Mouse (Mus musculus) heart, adult 2 months (tissue): ENCODE measurements around the gene Slc35g3. TPM values are rescaled to one million over a fixed set of nuclear protein-coding genes. Genes with fewer than 3 reads are reported as not detected.

Source experiments
- DNase-seq, 2 experiments: peaks; one replicate each; pipeline ENCODE4 v3.0.0; 2021
- H3K27ac ChIP-seq: fragments of 200-600 bp; 2 replicates; pipeline ENCODE4 v1.8.1; 2022
- H3K27me3 ChIP-seq: fragments of 200-500 bp; 2 replicates; pipeline ENCODE4 v1.6.1; 2012; ENCODE audit warnings: mild to moderate bottlenecking, low read length, inconsistent platforms, mixed read lengths; ENCODE audit not compliant: control insufficient read depth, insufficient read depth
- H3K36me3 ChIP-seq: fragments of 200-500 bp; 2 replicates; pipeline ENCODE4 v1.6.1; 2012; ENCODE audit warnings: low read length, inconsistent platforms; ENCODE audit not compliant: control insufficient read depth, insufficient read depth
- H3K4me1 ChIP-seq: fragments of 200-500 bp; 2 replicates; pipeline ENCODE4 v1.6.1; 2011; ENCODE audit warnings: low read length; ENCODE audit not compliant: control insufficient read depth, insufficient read depth
- H3K4me3 ChIP-seq: fragments of 200-600 bp; 2 replicates; pipeline ENCODE4 v1.8.1; 2022
- H3K79me2 ChIP-seq: fragments of 200-500 bp; replicated peaks from 2 replicates; pipeline ENCODE4 v1.6.1; 2012; ENCODE audit warnings: mild to moderate bottlenecking, inconsistent platforms, low read length, moderate library complexity, mixed read lengths; ENCODE audit not compliant: control insufficient read depth, insufficient read depth
- H3K9ac ChIP-seq: fragments of 200-500 bp; 2 replicates; pipeline ENCODE4 v1.6.1; 2012; ENCODE audit warnings: low read depth, mild to moderate bottlenecking, control low read depth, inconsistent platforms, low read length, mixed read lengths
- CTCF ChIP-seq: fragments of 200-600 bp; IDR thresholded peaks from 2 replicates; pipeline ENCODE4 v1.8.1; 2022; ENCODE audit warnings: antibody characterized with exemption, mild to moderate bottlenecking, moderate library complexity
- EP300 ChIP-seq: fragments of 200-500 bp; IDR thresholded peaks from 2 replicates; pipeline ENCODE4 v1.6.1; 2011; ENCODE audit warnings: low read depth, low read length, control low read depth; ENCODE audit not compliant: insufficient read depth
- POLR2A ChIP-seq: fragments of 200-500 bp; IDR thresholded peaks from 2 replicates; pipeline ENCODE4 v1.6.1; 2011; ENCODE audit warnings: mild to moderate bottlenecking, low read depth, low read length, control low read depth; ENCODE audit not compliant: insufficient read depth
- WGBS: fragments of 180-500 bp; shearing (Covaris S2); methylation state at CpG from one replicate; pipeline ENCODE4 v1.1.7; 2018; 5-methylcytosine and 5-hydroxymethylcytosine counted together
- intact Hi-C: fragments of 180-260 bp; cut with DNase I; formaldehyde crosslinking; loops from one replicate; pipeline ENCODE4 v1.15.1; 2025
- long read RNA-seq: library from polyadenylated mRNA; stranded (forward); transcript quantifications from one replicate; pipeline ENCODE4 v2.0.0, GENCODE M21; 2021
- polyA plus RNA-seq: library from polyadenylated mRNA; depleted of rRNA; stranded (reverse); fragments of >200 nt; gene quantifications from 2 replicates; pipeline ENCODE4 v1.2.3, GENCODE M21; 2012; rRNA removed
- total RNA-seq, 2 experiments: library from RNA; stranded (reverse); gene quantifications; 2 replicates each; pipeline ENCODE4 v1.2.3; 2021

Gene Slc35g3
- not detected for total RNA-seq
- 0.35 TPM in 1 of 2 replicates, not detected in the other for polyA plus RNA-seq
- long read RNA-seq, partial matches to known transcripts: 0 of 1 reads
- long read RNA-seq, other reads (novel, unspliced or antisense): 1 of 1 reads

GRCm38 (mm10) chr11:69761868-69762267 lies at the start of gene Slc35g3:
Slc35g3 (minus strand) TSS chr11:69761968.
- H3K36me3 ChIP-seq: peaks cover 5% of the 10 kb centered on the region
- no peak within 1 kb of the TSS for H3K27ac ChIP-seq
- H3K4me1 ChIP-seq: peaks cover 2% of the 10 kb centered on the region; the same call in 1 of the 2 replicates
- TF ChIP-seq CTCF (no peak), POLR2A (no peak), EP300 (no peak)
- intact Hi-C loops: no loop called here
- no peaks in the 10 kb centered on the region; the same call in 1 of the 2 replicates for H3K79me2 ChIP-seq
- WGBS: 29% methylated on average over 1 of the region's 1 CpGs
- no peak within 1 kb of the TSS for H3K9ac ChIP-seq
- DNase-seq: no peak
- H3K4me3 ChIP-seq: no peak within 1 kb of the TSS
- H3K27me3 ChIP-seq: no peaks in the 10 kb centered on the region

GRCm38 (mm10) chr11:69810280-69810679 lies 48.5 kb upstream of the Slc35g3 start:
- H3K9ac ChIP-seq: no peak overlapping the region
- no peak overlapping the region for H3K4me3 ChIP-seq
- intact Hi-C loops: no loop called here

GRCm38 (mm10) chr11:69807641-69808040 lies 45.9 kb upstream of the Slc35g3 start:
- no peak for DNase-seq
- Histone ChIP-seq H3K9ac (no peak overlapping the region), H3K4me1 (peaks cover 4% of the 10 kb centered on the region; the same call in 1 of the 2 replicates), H3K79me2 (no peaks in the 10 kb centered on the region), H3K27me3 (no peaks in the 10 kb centered on the region), H3K27ac (no peak overlapping the region), H3K4me3 (no peak overlapping the region), H3K36me3 (no peaks in the 10 kb centered on the region)
- TF ChIP-seq CTCF (no peak), POLR2A (no peak), EP300 (no peak)
- intact Hi-C loops: no loop called here
- WGBS: 42% methylated on average over 2 of the region's 2 CpGs

More at GRCm38 (mm10) chr11:69810280-69810679, 48.5 kb upstream of the Slc35g3 start:
- no peaks in the 10 kb centered on the region for H3K79me2 ChIP-seq
- TF ChIP-seq EP300 (no peak), POLR2A (no peak), CTCF (no peak)
- no peaks in the 10 kb centered on the region for H3K36me3 ChIP-seq
- H3K27me3 ChIP-seq: no peaks in the 10 kb centered on the region
- no peak overlapping the region for H3K27ac ChIP-seq
- DNase-seq: no peak
- H3K4me1 ChIP-seq: no peaks in the 10 kb centered on the region

- TF ChIP-seq CTCF (peak; percentile 30), POLR2A (no peak), EP300 (no peak)
- Histone ChIP-seq H3K27ac (no peak overlapping the region), H3K4me1 (peaks cover 4% of the 10 kb centered on the region; the same call in 1 of the 2 replicates), H3K9ac (no peak overlapping the region), H3K4me3 (no peak overlapping the region), H3K27me3 (no peaks in the 10 kb centered on the region), H3K36me3 (no peaks in the 10 kb centered on the region), H3K79me2 (no peaks in the 10 kb centered on the region)
- intact Hi-C loops: no loop called here
- 86% methylated on average over 4 of the region's 4 CpGs for WGBS
- no peak for DNase-seq
These were observed 44.6 kb upstream of the Slc35g3 start for GRCm38 (mm10) chr11:69806378-69806777.

- H3K79me2 ChIP-seq: no peaks in the 10 kb centered on the region
- H3K9ac ChIP-seq: no peak within 1 kb of the TSS
- TF ChIP-seq CTCF (no peak), EP300 (no peak), POLR2A (no peak)
- DNase-seq: no peak
- peak within 1 kb of the TSS; percentile 68; the same call in 1 of the 2 replicates for H3K4me3 ChIP-seq
- intact Hi-C loops: no loop called here
- peaks cover 4% of the 10 kb centered on the region; the same call in 1 of the 2 replicates for H3K4me1 ChIP-seq
- no peak within 1 kb of the TSS for H3K27ac ChIP-seq
- no peaks in the 10 kb centered on the region for H3K36me3 ChIP-seq
- whole genome bisulfite sequencing: 46% methylated on average over 29 of the region's 29 CpGs
- H3K27me3 ChIP-seq: no peaks in the 10 kb centered on the region
These were observed 43.5 kb upstream of the Slc35g3 start, which contains the start of gene Tmem102 for GRCm38 (mm10) chr11:69804972-69805909. Tmem102 (minus strand) TSS chr11:69805624.

GRCm38 (mm10) chr11:69804652-69804940 lies 42.8 kb upstream of the Slc35g3 start:
- Histone ChIP-seq H3K9ac (no peak overlapping the region), H3K27me3 (no peaks in the 10 kb centered on the region), H3K4me3 (no peak overlapping the region; the same call in 1 of the 2 replicates), H3K4me1 (peaks cover 4% of the 10 kb centered on the region; the same call in 1 of the 2 replicates), H3K79me2 (no peaks in the 10 kb centered on the region), H3K36me3 (no peaks in the 10 kb centered on the region), H3K27ac (no peak overlapping the region)
- no peak for TF ChIP-seq CTCF
- no peak for TF ChIP-seq POLR2A
- no peak for TF ChIP-seq EP300
- 22% methylated on average over 12 of the region's 12 CpGs for WGBS
- DNase-seq: peak; percentile 31 to 40
- intact Hi-C loops: no loop called here
